Mouse (Mus musculus): Measurements from ENCODE around the gene Rapgef4. TPM values are rescaled to one million over a fixed set of nuclear protein-coding genes. Genes with fewer than 3 reads are reported as not detected.

Gene Rapgef4
- polyA plus RNA-seq, 1 experiment from 2014 or later: 2.2 TPM

DNA sequence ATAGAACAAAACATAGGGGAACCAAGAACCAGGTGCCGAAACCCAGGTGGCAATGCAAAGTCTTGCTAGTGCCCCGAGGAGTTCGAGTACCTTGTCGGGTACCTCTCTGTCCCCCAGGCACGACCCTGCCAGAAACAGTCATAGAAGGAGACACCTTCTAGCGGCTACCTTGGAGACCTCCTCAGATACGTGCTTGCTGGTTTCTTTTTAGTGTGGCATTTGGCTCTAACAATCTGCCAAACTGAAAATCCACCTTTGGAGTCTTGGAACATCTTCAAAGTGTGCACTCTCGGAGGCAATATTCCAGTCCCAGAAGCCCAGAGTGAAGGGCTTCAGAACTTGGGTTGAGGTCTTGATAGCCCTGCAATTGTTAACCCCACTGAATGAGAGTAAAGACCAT lies 34.3 kb downstream of the Rapgef4 start:
- WGBS: 84% methylated on average over 8 of the region's 8 CpGs
- DNase-seq (ENCODE audit: low spot score) (no peak), ATAC-seq (replicated peaks; ENCODE audit: low FRiP score) (no peak)
- Histone ChIP-seq H3K4me3 (ENCODE audit: low read depth, low read length) (no peak overlapping the region), H3K9me3 (ENCODE audit: control insufficient read depth, low read length) (no peaks in the 10 kb centered on the region), H3K27ac (ENCODE audit: low read depth, low read length) (no peak overlapping the region), H3K36me3 (ENCODE audit: control insufficient read depth, insufficient read depth, low read length) (no peaks in the 10 kb centered on the region), H3K4me2 (ENCODE audit: low read depth, low read length, severe bottlenecking) (no peak overlapping the region), H3K27me3 (ENCODE audit: control insufficient read depth, insufficient read depth, low read length) (no peaks in the 10 kb centered on the region), H3K4me1 (replicated peaks; ENCODE audit: control insufficient read depth, insufficient read depth, low read length) (no peaks in the 10 kb centered on the region), H3K9ac (ENCODE audit: low read length) (no peak overlapping the region)

DNA sequence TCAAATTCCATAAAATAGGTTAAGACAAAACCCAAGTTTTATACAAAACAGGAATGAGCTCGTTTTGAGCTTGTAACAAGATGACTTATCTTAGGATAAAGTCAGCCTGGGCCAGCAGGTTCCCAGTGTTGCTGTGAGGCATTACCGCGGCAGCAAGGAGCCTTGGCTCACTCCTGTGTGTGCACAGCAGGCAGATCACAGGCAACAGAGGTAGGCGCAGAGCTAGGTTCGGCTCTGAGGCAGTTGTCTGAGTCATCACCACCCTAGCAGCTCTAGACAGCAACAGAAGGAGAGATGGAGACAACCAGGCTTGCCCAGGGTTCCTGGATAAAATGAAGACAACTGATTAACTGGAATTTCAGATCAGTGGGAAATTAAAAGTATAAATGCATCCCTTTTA lies 35.0 kb downstream of the Rapgef4 start:
- no peak overlapping the region for H3K9ac ChIP-seq (ENCODE audit: low read length)
- H3K27me3 ChIP-seq (ENCODE audit: control insufficient read depth, insufficient read depth, low read length): no peaks in the 10 kb centered on the region
- H3K27ac ChIP-seq (ENCODE audit: low read depth, low read length): no peak overlapping the region
- ATAC-seq (replicated peaks; ENCODE audit: low FRiP score) (no peak), DNase-seq (ENCODE audit: low spot score) (no peak)
- no peaks in the 10 kb centered on the region for H3K36me3 ChIP-seq (ENCODE audit: control insufficient read depth, insufficient read depth, low read length)
- H3K9me3 ChIP-seq (ENCODE audit: control insufficient read depth, low read length): no peaks in the 10 kb centered on the region
- no peak overlapping the region for H3K4me2 ChIP-seq (ENCODE audit: low read depth, low read length, severe bottlenecking)
- no peak overlapping the region for H3K4me3 ChIP-seq (ENCODE audit: low read depth, low read length)
- 38% methylated on average over 5 of the region's 5 CpGs for WGBS
- no peaks in the 10 kb centered on the region for H3K4me1 ChIP-seq (replicated peaks; ENCODE audit: control insufficient read depth, insufficient read depth, low read length)

DNA sequence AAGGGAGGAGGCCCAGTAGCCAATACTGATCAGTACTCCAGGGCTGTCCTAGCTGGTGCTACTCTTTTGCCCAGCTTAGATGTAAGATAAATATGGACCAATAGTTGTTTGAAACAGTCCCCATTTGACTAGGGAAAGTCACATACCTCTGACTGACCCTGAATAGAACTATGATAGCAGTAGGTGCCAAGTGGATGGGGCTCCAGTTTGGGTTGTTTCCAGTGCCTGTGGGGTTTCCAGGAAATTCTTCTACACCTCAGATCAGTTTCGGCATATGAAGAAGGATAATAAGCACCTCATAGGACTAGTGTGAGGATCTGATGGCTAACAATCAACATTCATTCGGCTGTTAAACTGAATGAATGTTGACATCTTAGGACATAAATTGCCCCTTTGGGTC lies 36.1 kb downstream of the Rapgef4 start:
- no peak overlapping the region for H3K4me3 ChIP-seq (ENCODE audit: low read depth, low read length)
- H3K4me2 ChIP-seq (ENCODE audit: low read depth, low read length, severe bottlenecking): no peak overlapping the region
- H3K9me3 ChIP-seq (ENCODE audit: control insufficient read depth, low read length): no peaks in the 10 kb centered on the region
- H3K9ac ChIP-seq (ENCODE audit: low read length): no peak overlapping the region
- no peak overlapping the region for H3K27ac ChIP-seq (ENCODE audit: low read depth, low read length)
- DNase-seq (ENCODE audit: low spot score) (no peak), ATAC-seq (replicated peaks; ENCODE audit: low FRiP score) (no peak)
- H3K36me3 ChIP-seq (ENCODE audit: control insufficient read depth, insufficient read depth, low read length): no peaks in the 10 kb centered on the region
- WGBS: 92% methylated on average over 2 of the region's 2 CpGs
- H3K27me3 ChIP-seq (ENCODE audit: control insufficient read depth, insufficient read depth, low read length): no peaks in the 10 kb centered on the region
- no peaks in the 10 kb centered on the region for H3K4me1 ChIP-seq (replicated peaks; ENCODE audit: control insufficient read depth, insufficient read depth, low read length)

DNA sequence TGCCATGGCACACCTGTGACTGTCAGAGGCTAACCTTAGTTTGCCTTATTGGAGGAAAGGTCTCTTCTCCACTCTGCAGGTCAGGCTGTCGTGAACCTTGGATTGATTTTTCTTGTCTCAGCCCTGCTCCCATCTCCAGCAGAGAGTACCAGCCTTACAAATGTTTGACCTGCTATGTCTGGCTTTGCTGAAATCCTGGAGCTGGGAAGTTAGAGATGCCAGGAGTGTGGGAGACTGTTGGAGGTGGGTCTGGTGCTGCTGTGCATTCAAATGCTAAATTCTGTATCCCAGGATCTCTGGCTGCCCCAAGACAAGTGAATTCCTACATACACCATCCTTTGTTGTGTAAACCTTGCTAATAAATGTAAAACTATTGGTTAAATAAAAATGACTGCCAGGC lies 37.7 kb downstream of the Rapgef4 start:
- 91% methylated on average over 1 of the region's 1 CpGs for WGBS
- Histone ChIP-seq H3K4me2 (ENCODE audit: low read depth, low read length, severe bottlenecking) (no peak overlapping the region), H3K4me3 (ENCODE audit: low read depth, low read length) (no peak overlapping the region), H3K9me3 (ENCODE audit: control insufficient read depth, low read length) (no peaks in the 10 kb centered on the region), H3K9ac (ENCODE audit: low read length) (no peak overlapping the region), H3K4me1 (replicated peaks; ENCODE audit: control insufficient read depth, insufficient read depth, low read length) (no peaks in the 10 kb centered on the region), H3K36me3 (ENCODE audit: control insufficient read depth, insufficient read depth, low read length) (no peaks in the 10 kb centered on the region), H3K27me3 (ENCODE audit: control insufficient read depth, insufficient read depth, low read length) (no peaks in the 10 kb centered on the region), H3K27ac (ENCODE audit: low read depth, low read length) (no peak overlapping the region)
- ATAC-seq (replicated peaks; ENCODE audit: low FRiP score): no peak
- DNase-seq (ENCODE audit: low spot score): no peak

DNA sequence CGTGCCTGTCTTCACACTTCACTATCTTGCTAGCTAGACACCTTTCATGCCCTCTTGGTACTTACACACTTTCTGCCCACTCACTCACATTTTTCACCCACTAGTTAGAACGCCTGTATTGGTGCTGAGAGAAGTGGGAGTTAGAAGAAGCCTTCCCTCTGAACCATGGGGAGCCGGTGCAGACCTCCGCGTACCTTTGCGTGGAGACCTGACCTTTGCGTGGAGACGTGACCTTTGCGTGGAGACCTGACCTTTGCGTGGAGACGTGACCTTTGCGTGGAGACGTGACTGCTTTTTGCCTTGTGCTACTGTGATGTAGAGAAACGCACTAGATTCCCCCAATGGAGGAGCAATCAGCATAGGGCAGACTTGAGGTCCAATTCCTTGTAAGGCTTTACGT lies 39.7 kb downstream of the Rapgef4 start:
- no peak for DNase-seq (ENCODE audit: low spot score)
- Histone ChIP-seq H3K9ac (ENCODE audit: low read length) (no peak overlapping the region), H3K4me1 (replicated peaks; ENCODE audit: control insufficient read depth, insufficient read depth, low read length) (no peaks in the 10 kb centered on the region), H3K4me3 (ENCODE audit: low read depth, low read length) (no peak overlapping the region), H3K27me3 (ENCODE audit: control insufficient read depth, insufficient read depth, low read length) (no peaks in the 10 kb centered on the region), H3K27ac (ENCODE audit: low read depth, low read length) (no peak overlapping the region), H3K9me3 (ENCODE audit: control insufficient read depth, low read length) (no peaks in the 10 kb centered on the region), H3K36me3 (ENCODE audit: control insufficient read depth, insufficient read depth, low read length) (no peaks in the 10 kb centered on the region), H3K4me2 (ENCODE audit: low read depth, low read length, severe bottlenecking) (no peak overlapping the region)
- ATAC-seq (replicated peaks; ENCODE audit: low FRiP score): no peak
- 95% methylated on average over 15 of the region's 15 CpGs for WGBS

DNA sequence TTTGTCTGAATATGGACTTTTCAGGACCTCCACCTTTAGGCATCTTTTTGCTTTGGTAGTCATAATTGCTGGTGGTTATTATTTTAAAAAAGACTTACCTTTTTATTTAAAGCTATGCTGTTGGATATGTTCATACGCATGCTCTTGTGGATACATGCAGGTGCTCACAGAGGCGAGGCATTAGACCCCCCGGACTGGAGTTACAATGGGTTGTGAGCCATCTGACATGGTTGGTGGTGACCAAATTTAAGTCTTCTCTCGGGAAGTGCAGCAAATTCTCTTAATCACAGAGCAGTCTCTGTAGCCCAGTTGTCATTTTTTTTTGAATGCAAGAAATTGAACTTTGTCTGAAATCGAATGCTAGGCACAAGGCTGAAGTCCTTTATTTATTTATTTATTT lies 40.4 kb downstream of the Rapgef4 start:
- WGBS: 86% methylated on average over 5 of the region's 5 CpGs
- no peaks in the 10 kb centered on the region for H3K36me3 ChIP-seq (ENCODE audit: control insufficient read depth, insufficient read depth, low read length)

DNA sequence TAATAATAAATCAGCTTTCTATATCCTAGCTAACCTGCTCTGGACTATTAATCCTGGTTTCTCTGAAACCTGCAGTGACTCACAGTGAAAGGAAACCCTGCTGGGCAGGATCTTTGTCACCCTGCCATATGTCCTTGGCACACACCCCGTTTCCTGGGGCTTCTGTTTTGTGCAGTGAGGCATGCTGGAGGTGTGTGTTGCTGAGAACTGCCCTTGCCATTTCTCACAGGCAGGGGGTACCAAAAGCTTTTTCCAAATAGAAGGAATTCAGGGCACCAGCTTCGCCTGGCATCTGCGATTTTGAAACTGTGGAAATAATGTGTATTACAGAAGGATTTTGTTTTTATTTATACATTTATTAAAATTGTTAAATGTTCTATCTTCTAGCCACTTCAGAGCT lies 40.8 kb downstream of the Rapgef4 start:
- no peak for ATAC-seq (replicated peaks; ENCODE audit: low FRiP score)
- WGBS: 64% methylated on average over 3 of the region's 3 CpGs
- no peak overlapping the region for H3K9ac ChIP-seq (ENCODE audit: low read length)
- H3K27ac ChIP-seq (ENCODE audit: low read depth, low read length): no peak overlapping the region
- no peaks in the 10 kb centered on the region for H3K4me1 ChIP-seq (replicated peaks; ENCODE audit: control insufficient read depth, insufficient read depth, low read length)
- H3K4me3 ChIP-seq (ENCODE audit: low read depth, low read length): no peak overlapping the region
- no peaks in the 10 kb centered on the region for H3K9me3 ChIP-seq (ENCODE audit: control insufficient read depth, low read length)
- H3K36me3 ChIP-seq (ENCODE audit: control insufficient read depth, insufficient read depth, low read length): no peaks in the 10 kb centered on the region
- no peaks in the 10 kb centered on the region for H3K27me3 ChIP-seq (ENCODE audit: control insufficient read depth, insufficient read depth, low read length)
- no peak for DNase-seq (ENCODE audit: low spot score)
- no peak overlapping the region for H3K4me2 ChIP-seq (ENCODE audit: low read depth, low read length, severe bottlenecking)

More for the DNA sequence above, 40.4 kb downstream of the Rapgef4 start:
- DNase-seq (ENCODE audit: low spot score) (no peak), ATAC-seq (replicated peaks; ENCODE audit: low FRiP score) (no peak)
- H3K9ac ChIP-seq (ENCODE audit: low read length): no peak overlapping the region
- no peak overlapping the region for H3K4me2 ChIP-seq (ENCODE audit: low read depth, low read length, severe bottlenecking)
- no peak overlapping the region for H3K27ac ChIP-seq (ENCODE audit: low read depth, low read length)
- H3K27me3 ChIP-seq (ENCODE audit: control insufficient read depth, insufficient read depth, low read length): no peaks in the 10 kb centered on the region
- no peaks in the 10 kb centered on the region for H3K4me1 ChIP-seq (replicated peaks; ENCODE audit: control insufficient read depth, insufficient read depth, low read length)
- no peaks in the 10 kb centered on the region for H3K9me3 ChIP-seq (ENCODE audit: control insufficient read depth, low read length)
- H3K4me3 ChIP-seq (ENCODE audit: low read depth, low read length): no peak overlapping the region

DNA sequence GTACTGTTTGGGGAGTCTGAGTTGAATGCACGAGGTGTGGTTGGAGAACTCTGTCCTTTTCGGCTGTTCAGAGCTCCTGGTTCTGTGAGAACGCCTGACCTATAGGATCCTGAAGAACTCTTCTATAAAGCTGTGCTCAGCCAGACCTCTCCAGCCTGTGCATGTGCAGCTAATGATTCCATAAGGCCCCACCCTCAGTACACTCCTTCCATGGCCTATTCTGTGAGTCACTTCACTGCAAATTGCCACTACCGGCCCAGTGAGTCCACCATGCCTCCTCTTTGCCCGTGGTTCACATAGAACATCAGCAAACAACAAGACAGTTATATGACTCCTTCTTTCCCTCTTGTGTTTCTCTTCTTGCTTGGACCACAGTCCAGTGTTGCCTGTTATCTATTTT lies 42.8 kb downstream of the Rapgef4 start:
- Histone ChIP-seq H3K36me3 (ENCODE audit: control insufficient read depth, insufficient read depth, low read length) (no peaks in the 10 kb centered on the region), H3K4me1 (replicated peaks; ENCODE audit: control insufficient read depth, insufficient read depth, low read length) (no peaks in the 10 kb centered on the region), H3K27ac (ENCODE audit: low read depth, low read length) (no peak overlapping the region), H3K4me2 (ENCODE audit: low read depth, low read length, severe bottlenecking) (no peak overlapping the region), H3K4me3 (ENCODE audit: low read depth, low read length) (no peak overlapping the region), H3K9ac (ENCODE audit: low read length) (no peak overlapping the region), H3K27me3 (ENCODE audit: control insufficient read depth, insufficient read depth, low read length) (no peaks in the 10 kb centered on the region), H3K9me3 (ENCODE audit: control insufficient read depth, low read length) (no peaks in the 10 kb centered on the region)
- DNase-seq (ENCODE audit: low spot score) (no peak), ATAC-seq (replicated peaks; ENCODE audit: low FRiP score) (no peak)
- WGBS: 88% methylated on average over 5 of the region's 5 CpGs

DNA sequence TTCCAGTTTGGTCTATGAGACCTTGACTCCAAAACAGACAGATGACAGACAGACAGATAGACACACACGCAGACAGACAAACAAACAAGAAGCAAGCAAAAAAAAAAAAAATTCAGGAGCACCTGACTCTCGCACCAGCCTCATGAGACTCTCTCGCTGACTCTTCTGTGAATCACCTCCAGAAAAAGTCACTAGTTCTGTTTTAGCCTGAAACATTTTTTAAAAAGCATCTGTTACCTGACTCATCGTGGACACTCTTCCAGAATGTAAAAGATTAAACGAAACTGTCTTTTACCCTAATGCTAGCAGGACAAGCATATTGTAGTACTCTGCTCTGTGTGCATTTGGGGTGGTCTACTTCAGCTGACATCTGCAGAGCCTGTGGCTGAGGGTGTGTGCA lies 44.6 kb downstream of the Rapgef4 start:
- no peak overlapping the region for H3K9ac ChIP-seq (ENCODE audit: low read length)
- WGBS: 93% methylated on average over 5 of the region's 5 CpGs
- ATAC-seq (replicated peaks; ENCODE audit: low FRiP score): no peak

More for the DNA sequence above, 44.6 kb downstream of the Rapgef4 start:
- no peak for DNase-seq (ENCODE audit: low spot score)
- Histone ChIP-seq H3K4me3 (ENCODE audit: low read depth, low read length) (no peak overlapping the region), H3K27ac (ENCODE audit: low read depth, low read length) (no peak overlapping the region), H3K4me1 (replicated peaks; ENCODE audit: control insufficient read depth, insufficient read depth, low read length) (no peaks in the 10 kb centered on the region), H3K4me2 (ENCODE audit: low read depth, low read length, severe bottlenecking) (no peak overlapping the region), H3K27me3 (ENCODE audit: control insufficient read depth, insufficient read depth, low read length) (no peaks in the 10 kb centered on the region), H3K9me3 (ENCODE audit: control insufficient read depth, low read length) (no peaks in the 10 kb centered on the region), H3K36me3 (ENCODE audit: control insufficient read depth, insufficient read depth, low read length) (no peaks in the 10 kb centered on the region)
